Mouse (Mus musculus): Measurements from ENCODE around the gene Tmem56. TPM values are rescaled to one million over a fixed set of nuclear protein-coding genes. Genes with fewer than 3 reads are reported as not detected.

Tmem56 gene
- 10 to 100 TPM; 35.0 to 49.8 (median 43.9) TPM for total RNA-seq (2022)

DNA sequence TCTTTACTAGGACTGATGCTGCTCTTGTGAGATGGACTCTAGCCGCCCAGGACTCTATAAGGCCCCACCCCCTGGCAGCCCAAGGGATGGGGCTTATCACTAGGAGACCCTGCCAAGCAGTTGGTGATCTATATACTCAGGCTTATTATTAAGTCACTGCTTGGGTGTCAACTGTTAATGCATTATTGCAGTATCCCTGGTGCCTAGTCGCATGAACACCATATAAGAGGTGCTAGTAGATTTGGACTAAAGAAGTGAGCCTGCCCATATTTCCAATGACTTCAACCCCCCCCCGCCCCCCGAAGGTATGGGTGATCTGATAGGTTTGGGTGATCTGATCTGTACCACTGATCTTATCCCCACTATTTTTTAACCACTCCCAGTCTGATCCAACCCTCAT, at the start of gene Tmem56:
Gene Tmem56 (minus strand): TSS at position 101 of the 400 bp plus-strand sequence.
- DNase-seq (ENCODE audit: low spot score in 2 of 2), result no peak

DNA sequence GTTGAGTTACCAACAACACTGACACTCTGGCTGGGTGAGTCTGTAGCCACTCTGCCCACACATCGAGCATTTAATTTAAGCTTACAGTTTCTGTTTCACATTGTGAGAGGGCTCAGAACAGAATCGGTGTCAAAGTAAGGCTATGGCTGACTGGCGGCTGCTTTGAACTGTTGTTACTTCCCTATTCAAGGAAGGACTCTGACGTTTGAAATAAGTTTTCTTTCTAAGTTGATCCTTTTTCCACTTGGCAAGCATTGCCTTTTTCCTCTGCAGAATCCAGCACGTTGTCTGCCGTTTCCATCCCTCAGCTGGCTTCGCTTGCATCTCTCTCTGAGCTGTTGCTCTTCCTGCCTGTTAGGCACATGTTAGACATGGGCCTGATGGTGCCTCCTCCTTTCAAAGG, 47.3 kb upstream of the Tmem56 start:
- DNase-seq (ENCODE audit: low spot score in 2 of 2), result no peak

DNA sequence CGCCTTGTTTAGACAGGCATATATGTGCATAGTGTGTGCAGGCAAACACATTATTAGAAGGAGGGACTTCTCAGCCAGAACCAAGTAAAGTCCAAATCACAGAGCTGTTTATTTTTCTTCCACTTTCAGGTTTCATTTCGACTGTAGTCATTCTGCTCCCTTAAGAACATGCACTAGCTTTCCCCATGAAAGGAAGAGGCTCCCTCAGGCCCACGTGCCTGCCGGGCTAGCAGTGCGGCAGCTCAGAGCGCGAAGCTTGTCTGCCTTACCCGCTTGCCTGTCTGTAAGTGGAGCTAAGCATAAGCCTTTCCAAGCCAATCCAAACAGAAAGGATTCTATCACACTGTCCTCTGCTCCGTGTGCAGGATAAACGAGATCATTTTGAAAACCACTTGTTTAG, 46.7 kb upstream of the Tmem56 start:
- DNase-seq (ENCODE audit: low spot score in 2 of 2), result no peak

DNA sequence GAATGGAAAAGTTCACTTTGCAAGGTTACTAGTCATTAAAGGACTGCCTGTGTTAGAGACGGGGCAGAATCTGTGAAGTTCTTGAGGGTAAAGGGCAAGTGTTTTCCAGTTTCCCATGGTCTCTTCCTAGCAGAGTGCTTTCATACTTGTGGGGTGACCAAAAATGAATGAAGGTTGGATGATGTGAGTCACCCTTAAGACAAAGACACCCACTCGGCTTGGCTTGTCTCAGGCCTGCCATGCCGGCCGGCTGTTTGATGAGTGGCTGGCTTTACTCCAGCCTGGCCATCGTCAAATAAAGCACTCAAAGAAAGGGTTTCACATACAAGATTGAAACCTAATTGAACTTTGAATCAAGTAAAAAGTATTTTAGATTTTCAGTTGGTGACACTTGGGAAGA, 44.5 kb upstream of the Tmem56 start:
- DNase-seq (ENCODE audit: low spot score in 2 of 2), result no peak

DNA sequence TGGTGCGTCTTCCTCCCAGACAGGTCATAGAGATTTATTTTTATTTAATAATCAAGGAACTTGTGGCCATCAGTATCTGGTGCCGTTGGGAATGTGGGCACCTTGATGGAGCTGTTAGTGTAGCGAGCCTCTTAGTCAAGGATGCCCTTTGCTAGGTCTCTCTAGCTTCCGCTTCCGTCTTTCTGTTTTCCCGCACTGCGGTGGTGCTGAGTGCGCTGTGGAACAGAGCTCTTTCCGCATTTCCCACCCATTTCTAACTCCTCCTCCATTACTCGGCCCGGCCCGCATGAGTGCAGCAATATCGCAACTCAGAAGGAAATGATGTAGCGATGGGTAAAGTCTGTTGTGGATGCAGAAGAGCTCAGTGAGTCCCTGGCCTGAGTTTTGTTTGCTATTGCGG, 40.5 kb upstream of the Tmem56 start:
- DNase-seq (ENCODE audit: low spot score in 2 of 2), result no peak

DNA sequence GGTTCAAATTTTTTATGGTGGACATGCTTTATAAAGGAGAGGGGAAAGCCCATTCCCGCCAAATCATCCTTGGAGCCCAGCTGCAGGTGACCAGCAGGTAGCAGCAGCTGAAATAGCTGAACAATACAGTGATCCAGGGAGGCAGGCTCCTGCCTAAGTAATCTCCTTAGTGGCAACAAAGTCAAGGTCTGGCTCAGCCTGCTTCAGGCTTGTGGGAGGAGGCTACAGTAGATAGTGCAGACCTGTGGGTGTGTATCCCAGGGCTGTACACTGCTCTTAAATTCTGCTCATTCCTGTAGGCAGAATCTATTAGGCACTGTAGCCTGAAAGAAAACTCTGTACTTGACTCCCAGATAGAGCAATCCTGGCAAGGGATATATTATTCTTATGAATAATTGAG, 38.0 kb upstream of the Tmem56 start:
- DNase-seq (ENCODE audit: low spot score in 2 of 2), result no peak

DNA sequence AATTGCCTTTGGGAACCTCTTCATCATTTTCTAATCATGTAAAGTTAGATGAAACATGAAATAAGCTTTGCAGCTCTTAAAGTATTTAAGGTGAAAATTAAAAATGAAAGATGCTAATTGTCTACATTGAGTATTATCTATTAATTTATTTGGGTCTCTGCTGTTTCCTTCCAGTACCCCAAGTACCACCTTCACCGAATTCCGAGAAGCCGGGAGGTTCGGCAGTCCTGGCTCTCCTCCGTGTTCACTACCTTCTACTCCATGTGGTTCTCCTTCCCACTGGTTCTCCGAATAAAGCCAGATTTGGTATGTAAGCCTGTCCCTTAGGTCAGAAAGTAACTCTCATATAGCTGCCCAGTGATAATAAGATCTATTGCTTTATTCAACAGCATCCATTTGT, 37.0 kb upstream of the Tmem56 start:
- DNase-seq (ENCODE audit: low spot score in 2 of 2), result no peak

DNA sequence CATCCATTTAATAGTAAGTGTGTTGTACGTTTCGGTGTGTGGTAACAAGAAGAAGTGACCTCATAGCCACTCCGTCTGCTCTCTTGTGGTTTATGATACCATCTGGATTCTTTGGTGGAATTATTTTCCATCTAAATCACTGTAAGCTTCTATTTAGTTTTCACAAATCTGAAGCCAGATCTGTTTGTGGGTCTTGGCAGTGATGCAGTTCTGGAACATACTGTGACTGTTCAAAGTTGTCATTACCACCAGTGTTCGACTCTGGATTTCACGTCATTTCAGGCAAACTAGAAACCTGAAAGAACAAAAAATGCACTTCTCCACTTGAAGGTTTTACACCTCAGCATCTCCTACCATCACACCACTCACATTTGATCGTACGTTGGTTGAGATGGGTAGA, 32.6 kb upstream of the Tmem56 start:
- DNase-seq (ENCODE audit: low spot score in 2 of 2), result no peak

DNA sequence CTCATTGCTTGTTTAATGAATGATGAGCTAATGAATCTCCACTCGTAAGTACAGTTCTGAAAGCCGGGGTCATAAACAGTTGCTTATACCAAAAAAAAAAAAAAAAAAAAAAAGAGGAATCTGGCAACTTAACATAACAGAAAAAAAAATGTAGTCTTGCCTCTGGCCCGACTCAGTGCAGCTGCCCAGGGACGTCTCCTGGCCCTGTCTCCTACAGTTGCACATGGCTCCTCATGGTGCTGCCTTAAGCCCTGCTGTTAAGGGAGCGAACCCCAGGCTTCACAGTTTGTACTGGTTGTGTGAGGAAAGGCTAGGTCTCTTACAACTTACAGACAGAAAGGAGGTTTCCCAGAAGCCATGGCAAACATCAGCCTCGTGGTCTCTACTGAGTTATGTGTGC, 31.3 kb upstream of the Tmem56 start:
- DNase-seq (ENCODE audit: low spot score in 2 of 2), result no peak

DNA sequence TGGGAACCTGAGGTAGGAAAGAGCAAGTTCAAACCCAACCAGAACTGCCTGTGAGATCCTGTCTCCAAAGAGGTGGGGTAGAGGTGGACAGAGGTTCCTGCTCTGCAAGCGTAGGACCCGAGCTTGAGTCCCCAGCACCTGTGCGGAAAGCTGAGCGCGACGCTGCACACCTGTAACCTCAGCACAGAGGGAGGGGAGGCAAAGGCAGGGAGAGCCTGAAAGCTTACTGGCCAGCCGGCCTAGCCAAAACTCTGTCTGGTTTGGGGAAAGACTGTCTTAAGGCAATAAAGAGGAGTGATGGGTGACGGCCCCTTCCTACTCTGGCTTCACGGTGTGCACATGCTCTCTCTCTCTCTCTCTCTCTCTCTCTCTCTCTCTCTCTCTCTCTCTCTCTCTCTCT, 30.1 kb upstream of the Tmem56 start:
- no peak for DNase-seq (ENCODE audit: low spot score in 2 of 2)

DNA sequence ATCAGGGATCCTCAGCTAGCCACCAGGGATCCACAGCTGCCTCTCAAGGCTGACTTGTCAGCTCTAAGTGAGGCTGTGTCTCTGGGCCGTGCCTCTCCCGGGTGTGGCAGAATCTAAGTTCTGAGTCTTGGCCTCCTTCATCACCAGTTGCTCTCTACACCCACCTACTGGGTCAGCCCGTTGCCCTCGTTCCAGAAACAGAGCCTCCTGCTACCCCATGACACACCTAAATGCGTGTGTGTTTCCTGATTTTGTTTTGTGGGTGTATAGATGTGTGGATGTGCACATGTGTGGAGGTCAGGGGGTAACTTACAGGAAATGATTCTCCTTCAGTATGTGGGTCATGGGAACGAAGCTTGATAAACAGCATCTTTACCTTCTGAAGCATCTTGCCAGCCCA, 29.5 kb upstream of the Tmem56 start:
- DNase-seq (ENCODE audit: low spot score in 2 of 2), result no peak

DNA sequence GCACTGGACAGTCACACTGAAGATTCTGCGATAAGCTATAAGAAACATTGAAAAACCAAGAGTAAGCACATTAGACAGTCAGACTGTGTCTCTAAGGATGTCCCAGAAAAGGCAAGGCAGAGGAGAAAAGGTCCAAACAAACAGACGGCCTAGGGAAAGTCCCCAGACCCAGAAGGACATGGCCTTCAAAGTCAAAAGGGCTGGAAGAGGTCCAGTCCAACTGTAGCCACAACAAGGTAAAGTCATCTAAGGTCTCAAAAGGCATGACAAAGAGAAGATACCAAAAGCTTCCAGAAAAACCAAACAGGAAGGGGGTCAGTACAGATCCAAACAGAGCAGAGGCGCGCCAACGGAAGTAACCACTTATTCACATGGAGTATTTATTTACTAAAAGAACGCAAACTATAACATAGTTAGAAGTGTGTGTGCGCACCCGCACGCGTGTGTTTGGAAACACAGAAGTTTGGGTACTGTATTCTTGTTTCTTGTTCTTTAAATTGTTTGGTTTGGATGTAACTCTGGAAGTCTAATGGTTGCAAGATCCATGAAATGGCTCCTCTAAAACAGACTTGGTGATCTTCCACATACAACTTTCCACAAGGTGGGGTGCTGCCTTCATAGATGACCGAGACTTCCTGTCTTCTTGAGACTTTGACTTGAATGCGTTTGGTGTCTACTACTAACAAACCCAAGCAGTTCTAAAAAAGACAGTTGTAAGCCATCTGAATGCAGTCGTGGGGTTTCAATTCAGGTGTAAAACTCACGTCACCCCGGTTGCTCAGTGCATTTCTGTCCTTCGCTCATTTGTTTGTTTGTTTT, 27.2 kb upstream of the Tmem56 start:
- DNase-seq (ENCODE audit: low spot score in 2 of 2), result no peak

DNA sequence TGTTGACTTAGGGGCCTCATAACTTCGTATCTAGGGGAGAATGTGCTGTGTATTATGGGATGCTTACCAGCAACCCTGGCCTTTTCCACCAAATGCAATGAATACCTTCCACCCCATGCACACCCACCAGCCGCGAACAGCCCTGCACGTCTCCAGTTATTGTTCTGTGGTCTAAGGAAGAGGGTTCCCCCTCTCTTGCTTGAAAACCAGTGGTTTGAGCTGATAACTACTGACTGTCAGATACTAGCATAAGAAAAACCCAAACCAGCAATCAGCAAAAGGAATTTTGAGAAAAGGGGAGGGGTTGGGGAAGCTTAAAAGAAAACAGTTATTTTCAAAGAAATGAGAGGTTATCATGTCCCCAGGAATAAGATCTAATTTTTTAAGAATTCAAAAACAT, 26.5 kb upstream of the Tmem56 start:
- DNase-seq (ENCODE audit: low spot score in 2 of 2), result no peak

DNA sequence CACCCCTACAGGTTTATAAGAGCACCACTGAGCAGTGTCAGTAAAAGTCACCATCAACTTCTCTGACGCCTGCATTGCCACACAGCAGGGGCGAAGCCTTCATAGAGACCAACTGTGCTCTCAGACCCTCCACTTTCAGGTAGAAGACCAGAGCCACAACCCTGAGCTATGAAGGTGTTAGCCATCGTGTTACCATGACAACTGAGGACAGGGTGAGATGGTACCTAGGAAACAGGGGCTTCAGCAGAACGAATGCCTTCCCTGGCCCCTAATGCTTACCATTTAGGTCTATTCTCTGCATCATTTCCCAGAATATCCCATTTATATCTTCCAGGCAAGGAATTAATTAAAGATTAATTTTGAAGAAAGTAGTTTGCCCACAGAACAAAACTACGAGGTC, 26.0 kb upstream of the Tmem56 start:
- no peak for DNase-seq (ENCODE audit: low spot score in 2 of 2)

DNA sequence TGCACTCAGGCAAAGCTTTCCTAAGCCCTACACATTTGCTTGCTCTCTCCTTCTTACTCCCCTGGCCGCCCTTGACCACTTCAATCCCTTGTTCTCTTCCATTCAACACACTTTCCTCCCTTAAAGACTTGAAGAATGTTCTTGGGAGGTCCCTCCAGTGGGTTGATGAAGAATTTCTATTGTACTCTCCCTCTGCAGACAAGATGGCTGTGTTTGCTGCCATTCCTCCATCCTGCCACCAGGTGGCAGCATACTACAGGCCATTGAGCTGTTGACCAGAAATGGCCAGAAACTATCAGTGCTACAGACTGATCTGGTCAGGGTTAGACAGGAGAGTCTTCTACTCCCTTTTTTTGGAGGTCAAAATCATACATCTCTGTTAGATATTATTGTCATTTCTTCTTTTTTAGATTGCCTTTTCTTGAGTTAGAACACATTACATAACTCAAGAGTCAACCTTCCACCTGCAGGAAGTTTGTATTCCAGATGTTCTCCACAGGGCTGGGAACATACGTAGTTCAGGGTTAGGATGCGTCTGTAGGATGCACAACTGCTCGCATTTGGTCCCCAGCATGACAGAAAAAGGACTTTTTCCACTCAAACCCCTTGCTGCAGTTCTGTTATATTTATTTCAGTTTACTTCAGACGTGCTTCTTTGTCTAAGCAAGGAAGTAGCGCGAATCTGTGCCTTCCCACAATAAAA, 24.8 kb upstream of the Tmem56 start:
- DNase-seq (ENCODE audit: low spot score in 2 of 2), result peak; percentile 40 to 53

DNA sequence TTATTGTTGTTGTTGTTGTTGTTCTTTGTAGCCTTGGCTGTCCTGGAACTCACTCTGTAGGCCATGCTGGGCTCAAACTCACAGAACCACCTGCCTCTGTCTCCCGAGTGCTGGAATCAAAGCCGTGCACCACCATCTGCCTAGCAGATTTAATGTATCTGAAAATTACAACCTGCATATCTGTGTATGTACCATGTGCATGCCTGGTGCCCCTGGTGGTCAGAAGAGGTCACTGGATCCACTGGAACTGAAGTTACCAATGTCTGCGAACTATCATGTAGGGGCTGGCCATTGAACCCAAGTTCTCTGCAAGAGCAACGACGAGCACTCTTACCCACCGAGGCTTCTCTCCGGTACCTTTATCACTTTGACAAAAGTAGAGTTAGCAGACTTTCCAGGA, 23.7 kb upstream of the Tmem56 start:
- no peak for DNase-seq (ENCODE audit: low spot score in 2 of 2)

DNA sequence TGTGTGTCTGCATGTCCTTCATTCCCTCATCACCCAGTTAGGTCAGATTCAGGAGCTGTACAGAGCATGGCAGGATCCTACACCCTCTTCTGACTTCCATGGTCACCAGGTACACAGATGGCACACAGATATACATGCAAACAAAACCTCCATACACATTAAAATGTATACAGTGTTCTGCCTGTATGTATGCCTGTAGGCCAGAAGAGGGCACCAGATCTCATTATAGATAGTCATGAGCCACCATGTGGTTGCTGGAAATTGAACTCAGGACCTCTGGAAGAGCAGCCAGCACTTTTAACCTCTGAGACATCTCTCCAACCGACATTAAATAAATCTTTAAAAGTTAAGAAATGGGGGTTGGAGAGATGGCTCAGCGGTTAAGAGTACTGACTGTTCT, 11.3 kb upstream of the Tmem56 start:
- DNase-seq (ENCODE audit: low spot score in 2 of 2), result no peak

DNA sequence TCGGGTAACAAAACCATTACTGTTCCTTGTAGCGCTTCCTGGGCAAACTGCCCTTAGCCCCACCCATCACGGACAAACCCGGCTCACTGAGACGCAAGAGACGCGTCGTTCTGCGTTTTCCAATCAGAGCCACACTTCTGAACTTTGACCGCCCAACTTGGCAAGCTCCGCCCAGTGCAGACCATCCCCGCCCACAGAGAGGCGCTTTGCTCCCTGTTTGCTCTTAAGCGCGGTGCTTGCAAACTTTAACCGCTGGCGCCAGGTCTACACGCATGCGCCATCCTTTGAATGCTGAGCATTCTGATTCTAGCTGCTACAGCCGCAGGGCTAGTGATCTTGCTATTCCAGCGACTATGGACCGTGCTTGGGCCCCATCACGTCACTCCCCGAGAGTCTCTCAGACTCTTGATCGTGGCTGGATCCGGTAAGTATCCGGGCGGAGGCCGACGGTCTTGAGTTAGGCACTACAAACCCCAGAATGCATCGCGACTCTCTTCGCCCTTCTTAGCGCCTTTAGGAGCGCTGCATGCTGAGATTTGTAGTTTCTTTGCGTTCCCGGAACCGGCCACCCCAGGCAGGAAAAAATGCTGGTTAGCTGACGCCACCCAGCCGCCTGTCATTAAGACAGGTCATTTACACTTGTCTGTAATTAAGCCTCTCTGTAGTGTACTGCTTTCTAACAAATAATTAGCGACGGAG, 8.8 kb upstream of the Tmem56 start, which contains the start of gene Alg14:
Gene Alg14 (plus strand): TSS at position 214 of the 699 bp plus-strand sequence.
- peak; percentile 88 to 98 for DNase-seq (ENCODE audit: low spot score in 2 of 2)

DNA sequence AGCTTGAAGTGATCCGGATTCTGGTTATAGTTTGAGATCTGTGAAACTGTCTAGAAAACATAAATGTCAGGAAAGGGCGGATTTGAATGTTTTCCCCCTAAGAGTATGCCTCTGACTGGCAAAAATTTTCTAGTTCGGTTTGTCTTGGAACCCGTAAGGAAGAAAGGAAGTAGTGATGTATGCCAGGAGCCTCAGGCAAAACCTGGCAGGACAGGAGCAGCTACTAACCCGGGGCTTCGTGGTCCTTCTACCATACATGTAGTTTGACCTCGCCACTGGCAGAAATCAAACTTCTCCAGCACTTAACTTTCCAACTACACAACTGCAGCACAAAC, 8.3 kb upstream of the Tmem56 start:
- DNase-seq (ENCODE audit: low spot score in 2 of 2), result no peak

DNA sequence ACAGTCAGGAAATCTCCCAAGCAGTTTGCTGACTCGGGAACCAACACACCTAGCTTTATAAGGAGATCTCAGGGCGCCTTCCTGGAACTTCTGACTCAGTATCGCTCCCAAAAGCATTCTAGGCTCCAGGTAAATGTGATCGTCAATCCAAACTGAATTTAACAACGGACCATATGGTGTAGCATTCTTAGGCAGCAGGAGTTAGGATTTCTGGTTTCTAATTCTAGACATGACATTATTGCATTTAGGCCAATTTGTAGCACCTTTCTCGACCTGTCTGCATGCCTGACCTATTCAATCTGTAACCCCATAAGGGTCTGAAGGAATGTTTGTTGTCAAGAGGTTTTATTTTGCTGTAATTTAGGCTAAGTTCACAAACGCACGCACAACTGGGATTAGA, 7.8 kb upstream of the Tmem56 start:
- no peak for DNase-seq (ENCODE audit: low spot score in 2 of 2)

DNA sequence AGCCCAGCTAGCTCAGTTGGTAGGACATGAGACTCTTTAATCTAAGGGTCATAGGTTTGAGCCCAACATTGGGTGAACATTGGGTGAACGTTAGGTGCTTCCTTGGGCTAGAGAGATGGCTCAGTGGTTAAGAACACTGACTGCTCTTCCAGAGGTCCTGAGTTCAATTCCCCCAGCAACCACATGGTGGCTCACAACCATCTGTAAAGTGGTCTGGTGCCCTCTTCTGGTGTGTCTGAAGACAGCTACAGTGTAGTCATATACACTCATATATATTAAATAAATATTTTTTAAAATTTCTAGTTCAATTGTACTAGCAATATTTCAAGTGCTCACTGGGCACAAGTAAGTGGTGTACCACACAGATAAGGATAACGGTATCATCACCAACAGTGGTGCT, 4.3 kb upstream of the Tmem56 start:
- no peak for DNase-seq (ENCODE audit: low spot score in 2 of 2)

DNA sequence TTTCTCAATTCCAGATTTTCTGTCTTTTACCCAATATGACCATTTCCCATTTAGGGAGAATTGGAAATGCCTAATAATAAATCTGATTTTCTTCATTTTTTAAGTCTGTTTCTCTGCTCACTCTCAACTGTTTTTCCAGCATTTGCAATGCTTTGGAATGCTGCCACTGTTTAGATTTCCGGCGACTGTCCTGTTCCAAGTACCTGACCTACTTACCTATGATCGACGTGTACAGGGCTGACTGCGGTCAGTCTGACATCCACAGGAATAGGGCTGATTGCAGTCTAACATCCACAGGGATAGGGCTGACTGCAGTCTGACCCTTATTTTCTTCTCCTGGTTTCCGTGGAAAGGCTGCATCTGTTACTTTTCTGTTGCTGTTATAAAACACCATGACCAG, 2.3 kb upstream of the Tmem56 start:
- no peak for DNase-seq (ENCODE audit: low spot score in 2 of 2)

DNA sequence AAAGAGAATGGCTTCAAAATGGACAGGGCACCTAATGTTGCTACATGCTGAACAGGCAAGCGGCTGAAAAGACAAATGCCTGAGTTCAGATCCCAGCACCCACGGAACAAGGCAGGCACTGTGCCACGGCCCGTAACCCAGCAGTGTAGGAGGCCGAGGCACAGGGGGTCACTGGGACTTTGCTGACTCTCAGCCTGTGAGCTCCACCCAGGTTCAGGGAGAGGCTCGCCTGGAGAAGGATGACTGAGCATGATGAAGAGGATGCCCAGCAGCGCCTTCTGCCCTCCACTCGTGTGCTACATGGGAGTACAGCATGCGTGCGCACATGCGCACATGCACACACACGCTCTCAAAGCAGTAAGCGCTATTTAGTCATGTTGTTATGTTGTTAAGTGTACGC, 3.2 kb downstream of the Tmem56 start:
- DNase-seq (ENCODE audit: low spot score in 2 of 2), result no peak
